12 mouse cellular contexts compared by ENCODE assay signal in the genomic region with DNA sequence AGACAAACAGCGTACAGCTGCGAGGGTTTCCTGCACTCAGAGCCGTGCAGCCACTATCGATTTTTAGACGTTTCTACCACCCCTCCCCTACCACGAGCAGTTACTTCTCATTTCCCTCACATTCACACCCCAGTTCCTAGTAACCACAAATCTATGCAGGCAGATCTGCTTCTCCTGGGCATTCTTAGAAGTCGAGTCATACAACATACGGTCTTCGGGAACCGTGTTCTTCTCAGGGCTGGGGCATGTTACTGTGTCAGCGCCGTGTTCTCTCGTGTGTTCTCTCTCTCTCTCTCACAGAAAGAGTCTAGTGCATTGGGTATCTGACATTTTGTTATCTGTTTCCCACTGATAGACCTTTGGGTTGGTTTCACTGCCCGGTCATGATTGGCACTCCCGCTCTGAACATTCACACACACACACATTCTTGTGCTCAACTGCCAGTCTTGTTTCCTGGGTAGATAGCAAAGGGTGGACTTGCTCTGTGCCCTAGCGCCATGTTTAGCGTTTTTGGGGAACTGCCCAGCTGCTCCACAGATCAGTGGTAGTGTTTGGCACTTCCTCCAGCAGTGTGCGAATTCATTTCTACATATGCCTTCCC. TPM values are rescaled to one million over a fixed set of nuclear protein-coding genes. Genes with fewer than 3 reads are reported as not detected.
DNase-seq lines count a peak whose midpoint lies in the region; ATAC-seq and TF ChIP-seq lines count a peak whose summit lies in the region.
"Had no signal": no experiment of that assay in that cellular context is flagged by ENCODE, and none has a peak within 500 bp of the region (broad histone marks: within the 10 kb centered on the region; RNA-seq: fewer than 3 reads in every experiment).

No protein-coding gene starts in this region.

- no peak for DNase-seq in embryonic facial prominence, embryonic 10.5 days (ENCODE audit: low spot score)
- DNase-seq in thymus, adult 2 months: peak; percentile 43
- no peak for DNase-seq in thymus, postnatal 0 days (ENCODE audit: low spot score)
- DNase-seq in MN1 (ENCODE audit: low spot score): no peak
- no peak for DNase-seq in lung, postnatal 10 days
- DNase-seq: adrenal gland, postnatal 10 days had no signal

- 83% methylated on average over 18 of the region's 18 CpGs for WGBS in embryonic facial prominence, embryonic 12.5 days
- 87% methylated on average over 18 of the region's 18 CpGs for WGBS in embryonic facial prominence, embryonic 10.5 days
- WGBS in thymus, adult 2 months: 10% methylated on average over 18 of the region's 18 CpGs
- WGBS in liver, embryonic 12.5 days (ENCODE audit: insufficient replicate concordance): 10% methylated on average over 18 of the region's 18 CpGs
- 48% methylated on average over 18 of the region's 18 CpGs for WGBS in stomach, embryonic 15.5 days

- ATAC-seq in embryonic facial prominence, embryonic 12.5 days (ENCODE audit: insufficient number of reproducible peaks, insufficient read depth, low FRiP score, low TSS enrichment): no peak
- peak; percentile 18 for ATAC-seq in liver, embryonic 12.5 days
- ATAC-seq in stomach, embryonic 15.5 days (ENCODE audit: insufficient read depth, low FRiP score, low read depth): no peak

- no peaks in the 10 kb centered on the region for H3K27me3 ChIP-seq in embryonic facial prominence, embryonic 12.5 days
- no peaks in the 10 kb centered on the region for H3K27me3 ChIP-seq in embryonic facial prominence, embryonic 10.5 days (replicated peaks; ENCODE audit: low read depth, poor library complexity, severe bottlenecking)
- H3K27me3 ChIP-seq in thymus, adult 2 months (ENCODE audit: control insufficient read depth, insufficient read depth, low read length): no peaks in the 10 kb centered on the region
- peaks cover 32% of the 10 kb centered on the region for H3K27me3 ChIP-seq in liver, embryonic 12.5 days (replicated peaks)
- H3K27me3 ChIP-seq in stomach, embryonic 15.5 days (replicated peaks): no peaks in the 10 kb centered on the region
- H3K27me3 ChIP-seq: limb, embryonic 12.5 days had no signal

- H3K4me3 ChIP-seq in embryonic facial prominence, embryonic 12.5 days: no peak overlapping the region
- no peak overlapping the region for H3K4me3 ChIP-seq in embryonic facial prominence, embryonic 10.5 days
- no peak overlapping the region for H3K4me3 ChIP-seq in thymus, adult 2 months (ENCODE audit: control insufficient read depth, insufficient read depth, low read length)
- no peak overlapping the region for H3K4me3 ChIP-seq in liver, embryonic 12.5 days
- no peak overlapping the region for H3K4me3 ChIP-seq in stomach, embryonic 15.5 days (replicated peaks)
- H3K4me3 ChIP-seq: limb, embryonic 12.5 days had no signal

- no peak overlapping the region for H3K9ac ChIP-seq in embryonic facial prominence, embryonic 12.5 days
- peak overlapping the region; percentile 6; the same call in 1 of the 2 replicates for H3K9ac ChIP-seq in liver, embryonic 12.5 days
- H3K9ac ChIP-seq in stomach, embryonic 15.5 days: no peak overlapping the region
- H3K9ac ChIP-seq: limb, embryonic 12.5 days had no signal

- no peak overlapping the region for H3K4me2 ChIP-seq in embryonic facial prominence, embryonic 12.5 days (replicated peaks)
- peak overlapping the region; percentile 20 for H3K4me2 ChIP-seq in liver, embryonic 12.5 days
- H3K4me2 ChIP-seq in stomach, embryonic 15.5 days: peak overlapping the region; percentile 11; the same call in 1 of the 2 replicates
- H3K4me2 ChIP-seq: limb, embryonic 12.5 days had no signal

- peaks cover 26% of the 10 kb centered on the region for H3K36me3 ChIP-seq in embryonic facial prominence, embryonic 12.5 days
- peaks cover 58% of the 10 kb centered on the region for H3K36me3 ChIP-seq in embryonic facial prominence, embryonic 10.5 days (replicated peaks)
- no peaks in the 10 kb centered on the region for H3K36me3 ChIP-seq in thymus, adult 2 months (ENCODE audit: control insufficient read depth, insufficient read depth, low read length)
- peaks cover 7% of the 10 kb centered on the region; the same call in 1 of the 2 replicates for H3K36me3 ChIP-seq in liver, embryonic 12.5 days
- peaks cover 9% of the 10 kb centered on the region for H3K36me3 ChIP-seq in stomach, embryonic 15.5 days

- H3K4me1 ChIP-seq in embryonic facial prominence, embryonic 12.5 days: peaks cover 69% of the 10 kb centered on the region
- H3K4me1 ChIP-seq in embryonic facial prominence, embryonic 10.5 days: peaks cover 86% of the 10 kb centered on the region
- H3K4me1 ChIP-seq in thymus, adult 2 months (replicated peaks; ENCODE audit: control insufficient read depth, insufficient read depth, low read length): peaks cover 86% of the 10 kb centered on the region
- peaks cover 79% of the 10 kb centered on the region for H3K4me1 ChIP-seq in liver, embryonic 12.5 days
- H3K4me1 ChIP-seq in stomach, embryonic 15.5 days: peaks cover 81% of the 10 kb centered on the region

- TF ChIP-seq CTCF in thymus, adult 2 months (IDR thresholded peaks at IDR 0.05; ENCODE audit: borderline replicate concordance, control insufficient read depth, extremely low read depth, insufficient read depth, low read length, poor library complexity): no peak

- no peaks in the 10 kb centered on the region for H3K9me3 ChIP-seq in embryonic facial prominence, embryonic 12.5 days
- H3K9me3 ChIP-seq in embryonic facial prominence, embryonic 10.5 days: no peaks in the 10 kb centered on the region
- H3K9me3 ChIP-seq in liver, embryonic 12.5 days (replicated peaks): no peaks in the 10 kb centered on the region
- H3K9me3 ChIP-seq in stomach, embryonic 15.5 days: no peaks in the 10 kb centered on the region
- H3K9me3 ChIP-seq: limb, embryonic 12.5 days had no signal

- TF ChIP-seq POLR2A in thymus, adult 2 months (IDR thresholded peaks at IDR 0.05; ENCODE audit: control insufficient read depth, extremely low read depth, insufficient read depth, low read length, poor library complexity): no peak

- H3K27ac ChIP-seq in embryonic facial prominence, embryonic 12.5 days: 0 out of 2 replicates have a peak overlapping the region, but pooled peaks have one; percentile 0
- H3K27ac ChIP-seq in embryonic facial prominence, embryonic 10.5 days (replicated peaks): no peak overlapping the region
- H3K27ac ChIP-seq in thymus, adult 2 months (ENCODE audit: control insufficient read depth, insufficient read depth, low read length): no peak overlapping the region
- H3K27ac ChIP-seq in liver, embryonic 12.5 days: peak overlapping the region; percentile 38; the same call in 1 of the 2 replicates
- peak overlapping the region; percentile 72 for H3K27ac ChIP-seq in stomach, embryonic 15.5 days
- H3K27ac ChIP-seq: limb, embryonic 12.5 days had no signal

RNA-seq across cellular contexts. Expression of a gene that starts 20.5 kb away (rescaled TPM):
- polyA plus RNA-seq in embryonic facial prominence, embryonic 12.5 days (2016; fragmentation: Nextera tagmentation; extraction: Ambion mirVana): 48.8 and 49.2 TPM in 2 replicates
- 34.0 and 35.6 TPM in 2 replicates for polyA plus RNA-seq in embryonic facial prominence, embryonic 10.5 days (2016; fragmentation: Nextera tagmentation; extraction: Ambion mirVana)
- polyA plus RNA-seq in thymus, adult 2 months (2012; rRNA removed): 63.5 and 74.1 TPM in 2 replicates
- 40.4 and 41.0 TPM in 2 replicates for polyA plus RNA-seq in thymus, postnatal 0 days (2015; fragmentation: Nextera tagmentation; extraction: Ambion mirVana)
- polyA plus RNA-seq in liver, embryonic 12.5 days (2016; fragmentation: Nextera tagmentation; extraction: Ambion mirVana): 6.8 and 7.1 TPM in 2 replicates
- 34.0 and 41.0 TPM in 2 replicates for polyA plus RNA-seq in stomach, embryonic 15.5 days (2015; fragmentation: Nextera tagmentation; extraction: Ambion mirVana)

RNA-seq across cellular contexts. Expression of a gene that starts 34.7 kb away (rescaled TPM):
- polyA plus RNA-seq in embryonic facial prominence, embryonic 12.5 days (2016; fragmentation: Nextera tagmentation; extraction: Ambion mirVana): 0.73 and 1.4 TPM in 2 replicates
- 0.25 TPM in 1 of 2 replicates, not detected in the other for polyA plus RNA-seq in embryonic facial prominence, embryonic 10.5 days (2016; fragmentation: Nextera tagmentation; extraction: Ambion mirVana)
- polyA plus RNA-seq in thymus, adult 2 months (2012; rRNA removed): 1.3 and 1.9 TPM in 2 replicates
- polyA plus RNA-seq in thymus, postnatal 0 days (2015; fragmentation: Nextera tagmentation; extraction: Ambion mirVana): 0.27 and 0.51 TPM in 2 replicates
- not detected in 2 replicates for polyA plus RNA-seq in liver, embryonic 12.5 days (2016; fragmentation: Nextera tagmentation; extraction: Ambion mirVana)
- polyA plus RNA-seq in stomach, embryonic 15.5 days (2015; fragmentation: Nextera tagmentation; extraction: Ambion mirVana): 0.42 and 0.43 TPM in 2 replicates
- polyA plus RNA-seq: C2C12; kidney, embryonic 14.5 days had no signal

RNA-seq across cellular contexts. Expression of a gene that starts 40.5 kb away (rescaled TPM):
- polyA plus RNA-seq in embryonic facial prominence, embryonic 12.5 days (2016; fragmentation: Nextera tagmentation; extraction: Ambion mirVana): 33.1 and 34.7 TPM in 2 replicates
- 65.1 and 69.1 TPM in 2 replicates for polyA plus RNA-seq in embryonic facial prominence, embryonic 10.5 days (2016; fragmentation: Nextera tagmentation; extraction: Ambion mirVana)
- polyA plus RNA-seq in thymus, adult 2 months (2012; rRNA removed): 8.4 and 12.2 TPM in 2 replicates
- polyA plus RNA-seq in thymus, postnatal 0 days (2015; fragmentation: Nextera tagmentation; extraction: Ambion mirVana): 40.6 and 53.2 TPM in 2 replicates
- 86.5 and 89.9 TPM in 2 replicates for polyA plus RNA-seq in liver, embryonic 12.5 days (2016; fragmentation: Nextera tagmentation; extraction: Ambion mirVana)
- 28.8 and 30.3 TPM in 2 replicates for polyA plus RNA-seq in stomach, embryonic 15.5 days (2015; fragmentation: Nextera tagmentation; extraction: Ambion mirVana)

Comparison
In these comparisons a context has a peak if more than half of its experiments do, and no peak if none do; other contexts are left out.
1. H3K27ac ChIP-seq: peak in embryonic facial prominence, embryonic 12.5 days (single experiment), liver, embryonic 12.5 days (single experiment) and stomach, embryonic 15.5 days (single experiment); none in embryonic facial prominence, embryonic 10.5 days (single experiment) and thymus, adult 2 months (single experiment).